Mouse (Mus musculus): Measurements from ENCODE around the gene Gm20388.
"Not testable (repeated sequence)": the region's sequence is repeated elsewhere in the genome, so short reads cannot be mapped to it uniquely, and the experiment has no call there.

The Gm20388 gene

DNA sequence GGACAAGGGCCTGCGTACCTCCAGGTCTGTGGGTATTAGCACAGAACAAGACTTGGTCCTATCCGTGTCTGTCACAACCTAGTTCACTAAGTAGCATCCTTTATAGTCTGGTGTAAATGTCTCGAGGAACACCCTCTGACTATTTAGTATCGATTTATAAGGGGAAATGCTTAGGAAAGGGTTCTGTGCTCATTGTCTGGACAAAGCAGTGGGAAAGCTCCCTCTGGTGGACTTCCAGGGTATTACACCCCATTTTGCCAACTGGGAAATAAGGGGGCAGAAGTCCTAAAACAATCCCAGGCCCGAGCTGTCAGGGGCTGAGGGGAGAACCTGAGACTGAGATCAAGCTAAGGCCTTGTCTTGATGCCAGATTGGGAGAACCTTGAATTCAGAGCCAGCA, 3291.6 kb downstream of the Gm20388 start:
- in situ Hi-C loops (cut with MboI, MseI): loop anchor here (5.0 kb wide), 1 partner anchor 90 kb away; no protein-coding TSS in a partner anchor

DNA sequence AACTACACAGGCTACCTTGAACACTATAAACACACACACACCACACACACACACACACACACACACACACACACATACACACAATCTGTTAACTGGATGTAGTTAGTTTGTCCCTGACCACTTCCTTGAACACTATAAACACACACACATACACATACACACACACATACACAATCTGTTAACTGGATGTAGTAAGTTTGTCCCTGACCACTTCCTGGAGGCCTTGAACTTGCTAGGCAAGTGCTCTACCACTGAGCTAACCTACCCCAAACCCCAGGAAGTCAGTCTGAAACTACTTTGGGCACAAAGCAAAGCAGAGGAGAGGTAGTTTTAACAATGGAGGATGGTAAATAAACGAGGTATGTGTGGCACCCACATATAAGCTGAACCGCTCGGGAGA, 3292.9 kb downstream of the Gm20388 start:
- in situ Hi-C loops (cut with MboI, MseI): loop anchor here (5.0 kb wide), 1 partner anchor 91 kb away; no protein-coding TSS in a partner anchor

DNA sequence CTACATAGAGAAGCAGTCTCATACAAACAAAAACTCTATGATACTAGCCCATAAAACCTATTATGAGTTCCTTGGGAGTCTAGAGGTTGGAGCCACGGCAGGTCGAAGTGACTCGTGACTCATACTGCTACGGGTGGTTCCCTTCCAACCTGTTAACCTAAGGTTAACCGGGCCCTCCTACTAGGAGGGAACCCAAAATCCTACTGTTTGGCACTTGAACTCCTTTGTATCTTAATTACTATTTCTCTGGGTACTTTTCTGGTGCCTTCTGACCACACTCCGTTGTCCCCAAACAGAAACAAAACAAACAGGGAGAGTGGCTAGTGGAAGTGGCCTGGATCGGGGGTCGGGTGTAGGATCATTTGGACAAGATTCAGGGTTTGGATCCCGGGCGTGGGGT, 3301.2 kb downstream of the Gm20388 start:
- in situ Hi-C loops (cut with MboI, MseI): no loop called here

DNA sequence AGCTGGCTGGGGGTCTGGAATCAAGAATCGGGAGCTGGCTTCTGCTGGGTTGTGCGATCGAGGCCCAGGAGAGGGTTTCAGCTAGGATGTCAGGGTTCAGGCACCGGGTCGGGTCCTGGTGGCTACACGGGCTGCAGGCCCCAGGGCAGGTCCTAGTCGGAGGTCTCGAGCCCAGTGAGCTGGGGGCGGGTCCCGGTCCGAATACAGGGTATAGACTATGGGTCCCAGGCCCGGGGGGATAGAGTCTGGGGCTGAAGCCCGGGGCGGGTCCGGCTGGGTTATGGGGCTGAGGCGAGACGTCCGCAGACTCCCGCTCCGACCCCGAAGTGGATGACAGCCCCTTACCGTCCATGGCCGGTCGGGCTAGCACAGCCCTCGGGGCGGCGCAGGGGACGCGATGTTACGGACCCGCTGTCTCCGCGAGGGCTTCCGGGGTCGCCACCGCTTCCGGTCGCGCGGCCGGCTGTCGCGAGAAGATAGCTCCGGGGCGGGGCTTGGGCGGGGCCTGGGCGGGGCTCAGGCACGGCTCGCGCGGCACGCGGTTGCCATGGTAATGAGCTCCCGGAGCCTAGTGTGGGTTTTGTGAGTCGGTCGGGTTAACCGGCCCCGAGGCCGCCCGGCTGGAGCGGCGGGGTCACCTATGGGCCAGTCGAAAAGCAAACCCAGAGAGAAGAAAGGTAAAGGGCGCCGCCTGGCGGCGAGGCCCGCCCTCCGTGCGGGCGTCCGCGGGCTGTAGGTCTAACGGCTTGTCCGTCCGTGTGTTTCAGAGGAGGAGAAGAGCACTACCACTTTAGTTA, 3301.9 kb downstream of the Gm20388 start, which contains the start of the genes Chmp1a and Spata33:
TSS of gene Chmp1a (minus strand) at position 443 of the 797 bp plus-strand sequence.
TSS of gene Spata33 (plus strand) at position 512 of the 797 bp plus-strand sequence.
- in situ Hi-C loops (cut with MboI, MseI): no loop called here

DNA sequence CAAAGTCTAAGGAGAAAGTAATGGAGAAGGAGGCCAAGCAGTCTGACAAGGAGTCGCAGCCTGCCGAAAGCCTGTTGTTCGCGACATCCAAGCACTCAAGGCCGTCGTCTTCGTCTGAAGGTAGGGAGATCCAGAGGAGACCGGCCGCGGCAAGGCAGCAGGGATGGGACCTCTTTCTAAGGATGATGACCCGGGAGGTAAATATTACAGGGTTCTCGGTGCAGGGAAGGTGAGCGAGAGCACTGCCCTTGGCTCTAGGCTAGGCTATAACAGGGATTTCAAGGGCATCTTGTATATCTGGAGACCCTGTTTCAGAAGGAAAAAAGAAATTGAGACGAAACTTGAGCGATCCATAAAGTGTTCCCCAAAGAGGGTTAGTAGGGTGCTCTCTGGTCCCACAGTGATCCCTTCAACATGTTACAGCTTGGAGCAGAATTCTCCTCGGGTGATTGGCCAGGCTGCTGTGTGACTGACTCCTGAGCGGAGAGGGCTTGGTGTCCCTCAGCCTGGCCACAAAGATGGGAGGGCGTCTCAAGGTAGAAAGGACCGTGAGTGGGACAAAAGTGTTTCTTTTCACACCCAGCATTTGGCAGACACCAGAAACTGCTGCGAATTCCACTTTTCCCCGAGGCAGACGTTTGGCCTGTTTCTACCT, 3302.6 kb downstream of the Gm20388 start:
- in situ Hi-C loops (cut with MboI, MseI): no loop called here

DNA sequence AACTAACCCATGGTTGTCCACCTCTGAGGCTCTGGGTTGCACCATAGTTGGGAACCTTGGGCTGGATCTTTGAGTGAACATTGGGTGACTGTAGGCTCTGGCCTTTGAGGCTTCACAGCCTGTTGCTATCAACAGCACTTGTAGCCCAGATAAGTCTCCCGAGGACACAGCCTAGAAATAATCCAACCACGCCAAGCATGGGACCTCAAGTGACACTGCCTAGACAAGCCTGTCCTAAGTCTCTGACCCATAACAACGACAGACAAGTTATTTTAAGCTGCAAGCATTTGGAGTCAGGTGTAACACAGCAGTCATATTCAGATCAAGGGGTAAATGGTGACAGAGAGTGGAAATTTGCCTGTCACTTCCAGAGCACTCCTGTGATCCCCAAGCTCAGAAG, 3304.8 kb downstream of the Gm20388 start:
- in situ Hi-C loops (cut with MboI, MseI): no loop called here

DNA sequence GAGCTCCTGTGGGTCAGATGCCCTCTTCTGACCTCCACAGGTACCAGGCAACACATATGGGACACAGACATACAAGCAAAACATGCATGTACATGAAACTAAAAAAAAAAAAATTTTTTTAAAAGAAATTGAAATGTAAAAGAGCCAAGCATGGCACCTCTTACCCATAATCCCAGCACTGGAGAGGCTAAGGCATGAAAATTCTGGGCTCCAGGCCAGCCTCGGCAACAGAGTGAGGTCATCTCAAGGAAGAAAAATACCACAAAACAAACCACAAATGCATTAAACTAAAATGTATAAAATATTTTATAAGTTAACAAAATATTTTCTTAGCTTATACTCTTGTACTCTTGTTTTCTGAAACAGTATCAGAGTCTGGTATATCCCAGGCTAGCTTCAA, 3310.3 kb downstream of the Gm20388 start:
- in situ Hi-C loops (cut with MboI, MseI): no loop called here

DNA sequence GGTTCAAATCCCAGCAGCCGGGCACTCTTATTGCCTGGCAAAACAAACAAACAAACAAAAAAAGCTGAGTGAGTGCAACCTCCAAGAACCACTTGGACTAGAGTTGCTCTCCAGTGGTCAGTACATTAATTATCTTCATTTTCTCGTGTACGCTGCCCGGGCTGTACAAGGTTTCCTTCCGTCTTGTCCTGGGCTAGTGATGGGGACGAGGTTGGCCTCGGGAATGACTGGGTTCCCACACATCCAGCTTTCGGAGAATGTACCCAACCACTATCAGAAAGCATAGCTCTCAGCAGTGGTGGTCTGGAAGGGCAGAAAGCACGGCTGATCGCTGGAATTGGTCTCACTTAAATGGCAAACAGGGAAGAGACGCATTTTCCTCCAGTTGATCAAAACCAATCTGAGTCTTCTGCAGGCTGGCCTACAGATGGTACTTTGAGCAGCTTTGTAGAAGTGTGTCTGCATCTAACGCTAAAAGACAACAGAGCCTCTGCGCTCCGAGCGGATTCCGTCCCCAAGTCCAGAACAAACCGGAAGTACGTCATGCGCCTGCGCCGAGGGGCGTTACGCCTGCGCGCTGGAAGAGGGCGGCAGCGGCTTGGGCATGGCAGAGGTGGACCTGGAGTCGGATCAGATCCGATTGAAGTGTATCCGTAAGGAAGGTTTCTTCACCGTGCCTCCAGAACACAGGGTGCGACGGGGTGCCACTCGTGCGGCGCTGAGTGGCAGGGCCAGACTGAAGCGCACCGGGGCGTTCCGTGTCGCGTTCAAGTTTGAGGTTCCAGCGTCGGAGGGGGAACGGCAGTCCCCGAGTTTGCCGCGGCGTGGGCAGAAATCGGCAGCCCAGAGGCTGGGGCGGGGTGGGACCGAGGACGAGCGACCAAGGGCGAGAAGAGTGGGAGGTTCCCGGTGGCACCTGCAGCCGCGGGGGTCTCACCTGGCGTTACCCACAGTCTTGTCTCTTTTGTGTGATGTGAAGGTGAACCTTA, 3313.9 kb downstream of the Gm20388 start, which contains the start of gene Cdk10:
TSS of gene Cdk10 (plus strand) at position 565 of the 989 bp plus-strand sequence.
- in situ Hi-C loops (cut with MboI, MseI): no loop called here

DNA sequence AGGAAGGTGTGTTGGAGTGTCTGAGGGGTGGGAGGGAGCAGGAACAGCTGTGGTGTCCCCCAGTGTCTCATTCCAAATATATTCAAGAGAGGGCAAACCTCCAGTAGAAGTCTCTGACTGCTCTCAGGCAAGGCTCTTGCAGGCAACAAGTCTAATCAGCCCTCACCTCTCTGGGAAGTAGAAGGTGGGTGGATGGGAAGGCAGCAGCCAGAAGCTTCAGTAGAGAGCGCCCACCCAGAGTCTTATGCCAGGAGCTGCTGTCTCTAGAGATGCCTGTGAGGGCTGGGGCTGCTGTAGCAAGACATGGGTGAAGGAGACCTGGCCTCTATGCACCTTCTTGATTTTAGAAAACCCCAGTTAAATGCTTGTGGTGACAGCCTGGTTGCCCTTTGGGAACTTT, 3317.8 kb downstream of the Gm20388 start:
- in situ Hi-C loops (cut with MboI, MseI): no loop called here

DNA sequence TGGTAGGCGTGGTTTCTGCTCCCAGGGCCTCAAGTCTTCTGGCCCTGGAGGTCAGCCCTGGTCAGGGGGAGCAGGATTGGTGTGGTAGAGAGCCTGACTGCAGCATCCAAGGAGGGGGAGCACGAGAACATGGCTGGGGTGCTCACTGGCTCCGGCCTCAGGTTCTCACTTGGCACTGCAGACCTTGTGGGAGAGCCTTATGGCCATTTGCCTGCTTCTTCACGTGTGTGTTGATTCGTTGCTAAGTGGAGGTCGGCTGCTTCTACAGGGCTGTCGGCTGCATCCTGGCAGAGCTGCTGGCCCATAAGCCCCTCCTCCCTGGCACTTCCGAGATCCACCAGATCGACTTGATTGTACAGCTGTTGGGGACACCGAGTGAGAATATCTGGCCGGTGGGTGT, 3319.7 kb downstream of the Gm20388 start:
- in situ Hi-C loops (cut with MboI, MseI): not testable (repeated sequence)

DNA sequence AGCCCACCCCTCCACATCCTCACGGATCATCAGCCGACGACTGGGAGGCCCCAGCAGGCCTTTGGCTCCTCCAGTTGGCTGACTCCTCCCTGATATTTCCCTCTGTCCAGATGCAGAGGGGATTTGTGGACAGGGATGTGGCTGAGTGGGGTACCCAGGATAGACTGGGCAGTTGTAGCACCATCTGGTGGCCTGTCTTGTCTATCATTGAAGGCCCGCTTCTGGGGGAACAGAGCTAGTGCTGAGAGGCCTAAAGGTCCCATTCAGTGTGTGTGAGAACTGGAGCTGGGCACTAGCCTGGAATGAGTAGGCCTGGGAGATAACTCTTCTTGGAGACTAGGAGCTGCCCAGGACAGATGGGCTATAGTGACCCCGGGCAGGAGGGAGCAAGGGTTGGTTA, 3321.1 kb downstream of the Gm20388 start:
- in situ Hi-C loops (cut with MboI, MseI): no loop called here

DNA sequence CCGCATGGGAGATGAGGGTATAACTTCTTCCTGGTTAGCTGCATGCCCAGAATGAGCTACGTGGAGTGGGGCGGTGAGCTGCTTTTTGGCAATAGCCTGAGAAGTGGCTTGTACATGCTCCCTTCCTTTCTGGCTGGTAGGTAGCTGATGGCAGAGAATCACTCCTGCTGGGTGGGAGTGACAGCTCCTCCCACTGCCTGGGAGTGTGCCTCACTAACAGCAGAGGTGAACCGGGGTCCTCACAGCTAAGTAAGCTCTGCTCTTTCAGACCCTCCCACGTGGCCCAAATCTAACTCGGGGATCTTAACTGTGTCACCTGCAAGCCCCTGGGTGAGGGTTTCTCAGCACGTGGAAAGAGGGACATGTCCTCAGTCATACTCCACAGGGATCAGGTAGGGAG, 3321.9 kb downstream of the Gm20388 start:
- in situ Hi-C loops (cut with MboI, MseI): no loop called here

DNA sequence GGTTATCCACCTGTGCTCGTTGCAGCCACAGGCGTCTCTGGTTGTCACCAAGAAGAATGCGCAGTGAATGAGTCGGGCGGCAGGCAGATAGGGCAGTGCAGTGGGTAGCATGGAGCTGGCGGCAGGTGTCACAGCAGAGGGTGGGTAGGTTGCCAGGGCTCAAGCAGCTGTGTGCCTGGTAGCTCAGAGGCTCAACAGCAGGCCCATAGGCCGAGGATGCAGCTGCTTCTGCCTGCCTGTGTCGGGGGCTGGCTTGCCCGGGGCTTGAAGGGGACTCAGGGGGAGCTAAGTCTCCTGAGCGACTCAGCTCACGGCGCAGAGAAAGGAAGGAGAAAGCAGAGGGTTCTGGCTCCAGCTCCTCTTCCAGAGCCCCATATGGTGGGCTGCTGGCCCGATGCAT, 3322.7 kb downstream of the Gm20388 start:
- in situ Hi-C loops (cut with MboI, MseI): no loop called here

DNA sequence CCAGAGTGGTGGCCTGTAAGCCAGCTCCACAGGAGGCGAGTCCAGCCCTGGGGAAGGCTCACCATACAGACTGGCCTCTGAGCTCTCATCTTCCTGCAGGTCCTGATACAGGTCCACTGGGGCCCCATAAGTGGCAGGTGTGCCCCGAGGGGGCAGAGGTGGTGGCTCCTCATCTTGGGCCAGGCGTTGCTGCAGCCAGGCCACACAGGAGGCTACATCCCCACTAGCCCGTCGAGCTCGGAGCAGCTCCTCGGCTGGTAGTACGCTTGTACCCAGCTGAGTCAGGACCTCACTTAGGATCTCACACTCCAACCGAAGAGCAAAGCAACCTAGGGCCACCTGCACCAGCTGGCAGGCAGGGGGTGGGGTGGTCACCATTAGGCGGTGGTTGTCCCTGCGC, 3323.1 kb downstream of the Gm20388 start:
- in situ Hi-C loops (cut with MboI, MseI): no loop called here

DNA sequence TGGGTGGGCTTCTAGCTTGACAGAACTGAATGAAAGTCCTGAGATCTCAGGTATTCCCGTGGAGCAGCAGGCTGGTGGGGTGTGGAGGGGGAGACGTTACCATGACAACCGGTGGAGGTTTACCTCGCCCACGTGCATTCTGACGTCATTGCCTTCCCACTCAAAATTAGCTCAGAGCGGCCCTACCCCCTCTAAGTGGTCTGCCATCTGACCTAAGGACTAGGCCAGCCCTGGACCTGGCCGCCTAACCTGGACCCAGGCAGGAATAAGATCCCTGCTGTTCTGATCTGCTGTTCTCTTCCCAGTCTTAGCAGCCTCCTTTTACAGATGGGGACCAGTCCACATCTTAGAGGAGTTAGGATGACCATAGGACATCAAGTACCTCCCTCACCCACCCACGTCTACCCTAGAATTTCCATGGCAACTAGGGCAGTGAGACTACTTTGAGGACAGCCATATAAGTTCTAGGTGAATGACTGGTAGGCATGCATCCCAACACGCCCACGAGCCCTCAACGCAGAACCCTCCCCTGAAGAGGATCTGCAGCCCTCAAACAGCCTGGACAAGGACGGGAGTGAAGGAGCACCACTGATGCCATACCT, 3324.4 kb downstream of the Gm20388 start:
- in situ Hi-C loops (cut with MboI, MseI): no loop called here

DNA sequence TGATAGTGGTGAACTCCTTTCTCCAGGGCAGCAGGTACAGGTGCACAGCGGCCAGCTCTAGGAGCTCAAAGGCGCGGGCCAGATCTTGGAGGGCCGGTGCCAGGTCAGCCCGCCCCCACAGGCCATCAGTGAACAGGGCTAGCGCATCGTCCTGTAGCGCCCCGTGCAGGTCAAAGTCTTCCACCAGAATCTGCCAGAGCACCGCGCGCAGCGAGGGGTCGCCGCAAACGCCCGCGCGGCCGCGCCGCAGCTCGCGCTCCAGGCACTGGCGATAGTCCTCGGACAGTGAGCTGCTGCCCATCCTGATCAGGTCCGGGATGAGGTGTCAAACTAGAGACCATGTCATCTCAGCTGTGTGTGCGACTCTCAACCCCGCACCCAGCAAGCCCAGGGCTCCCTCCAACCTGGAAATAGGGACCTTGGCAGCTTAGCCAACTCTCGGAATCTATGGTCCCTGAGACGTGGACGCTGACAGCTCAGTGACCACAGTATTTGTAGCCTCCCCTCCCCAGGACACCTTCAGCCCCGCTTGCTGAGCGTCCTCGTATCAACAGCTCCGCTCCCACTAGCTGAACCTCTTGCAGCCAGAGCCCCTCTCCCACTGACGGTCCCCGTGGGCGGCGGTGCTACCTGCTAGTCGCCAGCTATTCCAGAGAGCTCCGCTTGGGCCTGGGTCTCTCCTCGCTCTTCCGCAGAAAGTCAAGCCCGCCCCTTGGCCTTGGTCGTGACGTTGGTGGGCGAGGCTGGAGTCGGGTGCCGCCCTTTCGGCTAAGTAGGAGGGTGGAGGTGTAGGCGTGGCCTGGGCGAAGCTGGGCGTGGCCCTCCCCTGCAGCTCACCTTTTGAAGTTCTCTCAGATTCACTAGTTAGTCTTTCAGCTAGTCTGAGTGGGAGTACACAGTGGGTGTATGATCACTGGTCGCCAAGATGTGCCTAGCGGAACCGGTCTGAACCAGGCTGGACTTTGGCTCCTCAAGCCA, 3325.2 kb downstream of the Gm20388 start, which contains the start of gene Spata2l:
TSS of gene Spata2l (minus strand) at position 714 of the 978 bp plus-strand sequence.
- in situ Hi-C loops (cut with MboI, MseI): no loop called here

DNA sequence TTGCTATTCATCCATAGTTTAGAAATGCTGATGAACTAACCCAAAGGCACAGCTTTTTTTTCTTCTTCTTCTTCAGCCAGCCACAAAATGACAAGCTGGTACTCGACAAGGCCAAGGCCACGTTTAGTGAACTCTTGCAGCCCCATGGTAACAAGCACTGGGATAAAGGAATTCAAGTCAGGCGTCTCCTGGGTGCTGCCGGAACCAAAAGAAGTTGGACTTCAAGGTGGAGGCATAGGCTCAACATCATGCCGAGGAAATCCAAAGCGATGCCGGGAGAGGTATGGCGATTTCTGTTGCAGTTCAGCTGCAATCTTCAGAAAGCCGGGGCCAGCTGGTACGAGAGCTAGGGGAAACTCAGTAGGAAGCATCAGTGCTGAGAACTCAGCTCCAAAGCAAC, 3328.8 kb downstream of the Gm20388 start:
- in situ Hi-C loops (cut with MboI, MseI): no loop called here

DNA sequence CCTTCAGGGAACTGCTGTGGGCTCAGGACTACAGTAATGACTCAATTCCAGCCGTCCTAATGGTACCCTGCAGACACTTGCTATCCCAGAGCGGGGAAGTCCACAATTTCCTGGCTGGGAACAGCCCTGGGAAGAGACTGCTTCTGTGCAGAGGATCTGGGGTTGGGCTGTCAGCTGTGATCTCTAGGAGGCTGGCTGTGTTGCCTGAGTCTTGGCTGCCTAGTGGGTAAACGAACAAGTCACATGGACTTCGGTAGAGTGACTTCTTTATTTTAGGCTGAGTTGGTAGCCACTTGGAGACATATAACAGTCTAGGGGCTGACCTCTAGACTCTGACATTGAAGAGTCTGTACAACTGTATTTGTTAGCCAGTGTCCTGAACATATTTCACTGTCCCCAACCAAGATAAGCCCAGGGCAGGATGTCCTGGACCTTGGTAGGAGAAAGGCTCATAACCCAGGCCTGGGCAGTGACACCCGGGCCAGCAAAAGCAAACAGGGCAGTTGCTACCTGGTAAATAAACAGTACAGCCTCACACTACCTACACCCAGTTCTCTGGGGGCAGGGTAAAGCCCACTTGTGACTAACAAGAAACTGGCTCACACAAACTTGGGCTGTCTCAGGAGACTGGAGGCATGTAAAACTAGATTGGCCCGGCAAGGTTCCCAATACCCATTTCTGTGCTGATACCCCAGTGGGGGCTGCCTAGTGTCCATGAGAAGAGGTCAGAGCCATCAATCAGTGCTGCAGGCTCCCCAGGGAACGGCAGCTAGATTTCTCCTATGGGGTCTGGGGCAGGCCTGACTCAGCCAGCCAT, 3331.7 kb downstream of the Gm20388 start:
- in situ Hi-C loops (cut with MboI, MseI): no loop called here

DNA sequence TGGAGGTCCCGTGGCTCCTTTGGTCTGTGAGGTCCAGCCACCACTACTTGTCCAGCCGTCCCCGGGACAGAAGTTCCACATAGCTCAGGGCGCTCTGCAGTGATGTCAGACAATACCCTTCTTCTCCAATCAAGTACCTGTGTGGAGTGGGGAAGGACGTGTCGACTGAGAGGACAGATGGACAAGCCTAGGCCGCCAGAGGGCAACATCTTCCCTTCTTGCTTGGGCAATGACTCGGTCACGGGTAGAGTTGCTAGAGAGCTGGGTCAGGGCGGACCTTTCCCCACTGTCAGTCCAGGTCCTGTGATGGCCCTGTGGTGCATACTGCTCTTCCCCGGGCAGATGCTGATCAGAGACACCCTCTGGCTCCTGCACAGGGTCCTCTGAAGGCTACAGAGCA, 3332.4 kb downstream of the Gm20388 start:
- in situ Hi-C loops (cut with MboI, MseI): no loop called here

Measured in T-helper 1 cell (primary cell).